Mouse (Mus musculus) kidney, embryonic 16.5 days (tissue): ENCODE results near the gene Snrnp27. TPM values are rescaled to one million over a fixed set of nuclear protein-coding genes. Genes with fewer than 3 reads are reported as not detected.

ENCODE experiments used
- ATAC-seq: fragments of 200-750 bp; cut with Nextera tagmentation; 2 replicates; pipeline ENCODE4 v1.8.0; 2017; ENCODE audit warnings: moderate TSS enrichment; ENCODE audit not compliant: low FRiP score, low TSS enrichment
- H3K27ac ChIP-seq: fragments of 300-500 bp; sonication (generic); 2 replicates; pipeline ENCODE4 v1.5.1; 2014; ENCODE audit warnings: low read length
- H3K27me3 ChIP-seq: fragments of 300-500 bp; sonication (generic); 2 replicates; pipeline ENCODE4 v1.6.1; 2014; ENCODE audit warnings: low read length, control low read depth, mixed read lengths; ENCODE audit not compliant: insufficient read depth
- H3K36me3 ChIP-seq: fragments of 300-500 bp; sonication (generic); 2 replicates; pipeline ENCODE4 v1.6.1; 2014; ENCODE audit warnings: low read length, control low read depth, mixed read lengths; ENCODE audit not compliant: insufficient read depth
- H3K4me1 ChIP-seq: fragments of 300-500 bp; sonication (generic); 2 replicates; pipeline ENCODE4 v1.6.1; 2014; ENCODE audit warnings: low read length, control low read depth, mixed read lengths; ENCODE audit not compliant: insufficient read depth
- H3K4me2 ChIP-seq: fragments of 300-500 bp; sonication (generic); replicated peaks from 2 replicates; pipeline ENCODE4 v1.6.1; 2014; ENCODE audit warnings: low read depth, low read length
- H3K4me3 ChIP-seq: fragments of 300-500 bp; sonication (generic); 2 replicates; pipeline ENCODE4 v1.5.1; 2014; ENCODE audit warnings: mild to moderate bottlenecking, low read length
- H3K9ac ChIP-seq: fragments of 300-500 bp; sonication (generic); replicated peaks from 2 replicates; pipeline ENCODE4 v1.6.1; 2014; ENCODE audit warnings: low read length
- H3K9me3 ChIP-seq: fragments of 300-500 bp; sonication (generic); 2 replicates; pipeline ENCODE4 v1.6.1; 2016; ENCODE audit warnings: low read length, control low read depth
- WGBS: fragments of 180-500 bp; shearing (Covaris S2); extraction: QIAGEN DNeasy Blood & Tissue Kit; methylation state at CpG from one replicate; pipeline ENCODE4 v1.1.7; 2014; 5-methylcytosine and 5-hydroxymethylcytosine counted together
- polyA plus RNA-seq: library from polyadenylated mRNA; unstranded; fragments of >200 nt; fragmentation: Nextera tagmentation; extraction: Ambion mirVana; gene quantifications from 2 replicates; pipeline ENCODE4 v1.2.1, GENCODE M21; 2015

Gene Snrnp27
- polyA plus RNA-seq, 1 experiment from 2014 or later: 95.5 TPM

- Histone ChIP-seq H3K36me3 (peaks cover 33% of the 10 kb centered on the region), H3K4me1 (no peaks in the 10 kb centered on the region), H3K4me2 (no peak overlapping the region), H3K27ac (no peak overlapping the region), H3K27me3 (no peaks in the 10 kb centered on the region), H3K9me3 (no peaks in the 10 kb centered on the region), H3K9ac (no peak overlapping the region), H3K4me3 (no peak overlapping the region)
- no peak for ATAC-seq
Measured at GRCm38 (mm10) chr6:86694465-86694864, 10.1 kb upstream of the Snrnp27 start.

GRCm38 (mm10) chr6:86689671-86690070 is 5.3 kb upstream of the Snrnp27 start:
- no peaks in the 10 kb centered on the region for H3K4me1 ChIP-seq

GRCm38 (mm10) chr6:86686971-86687370 is 2.6 kb upstream of the Snrnp27 start:
- Histone ChIP-seq H3K27ac (no peak overlapping the region), H3K27me3 (no peaks in the 10 kb centered on the region), H3K9me3 (no peaks in the 10 kb centered on the region), H3K4me3 (no peak overlapping the region), H3K4me2 (no peak overlapping the region), H3K4me1 (peaks cover 9% of the 10 kb centered on the region), H3K9ac (no peak overlapping the region), H3K36me3 (peaks cover 20% of the 10 kb centered on the region)
- ATAC-seq: no peak
- WGBS: 69% methylated on average over 1 of the region's 1 CpGs

More at GRCm38 (mm10) chr6:86689671-86690070, 5.3 kb upstream of the Snrnp27 start:
- no peak for ATAC-seq
- 94% methylated on average over 3 of the region's 3 CpGs for WGBS
- no peak overlapping the region for H3K4me3 ChIP-seq
- H3K9me3 ChIP-seq: no peaks in the 10 kb centered on the region
- no peak overlapping the region for H3K4me2 ChIP-seq
- no peak overlapping the region for H3K9ac ChIP-seq
- no peak overlapping the region for H3K27ac ChIP-seq
- H3K36me3 ChIP-seq: peaks cover 18% of the 10 kb centered on the region
- H3K27me3 ChIP-seq: no peaks in the 10 kb centered on the region

- 38% methylated on average over 12 of the region's 12 CpGs for WGBS
- Histone ChIP-seq H3K4me2 (peak overlapping the region; percentile 55), H3K36me3 (peaks cover 29% of the 10 kb centered on the region), H3K9ac (peak overlapping the region; percentile 84), H3K4me1 (peaks cover 9% of the 10 kb centered on the region), H3K27me3 (no peaks in the 10 kb centered on the region), H3K4me3 (peak overlapping the region; percentile 82), H3K27ac (peak overlapping the region; percentile 64; the same call in 1 of the 2 replicates), H3K9me3 (no peaks in the 10 kb centered on the region)
- ATAC-seq: peak; percentile 60; the same call in 1 of the 2 replicates
Measured at GRCm38 (mm10) chr6:86684655-86685011, 311 bp upstream of the Snrnp27 start.

GRCm38 (mm10) chr6:86681289-86681688 is 3.0 kb downstream of the Snrnp27 start:
- Histone ChIP-seq H3K4me3 (no peak overlapping the region), H3K9ac (no peak overlapping the region), H3K27ac (no peak overlapping the region), H3K4me1 (peaks cover 36% of the 10 kb centered on the region), H3K36me3 (peaks cover 46% of the 10 kb centered on the region), H3K9me3 (no peaks in the 10 kb centered on the region), H3K4me2 (no peak overlapping the region), H3K27me3 (no peaks in the 10 kb centered on the region)
- no peak for ATAC-seq
- WGBS: 91% methylated on average over 3 of the region's 3 CpGs

GRCm38 (mm10) chr6:86678341-86678740 is 6.0 kb downstream of the Snrnp27 start:
- peaks cover 31% of the 10 kb centered on the region for H3K4me1 ChIP-seq
- H3K36me3 ChIP-seq: peaks cover 59% of the 10 kb centered on the region
- no peak overlapping the region for H3K4me2 ChIP-seq
- ATAC-seq: peak; percentile 93
- H3K27me3 ChIP-seq: no peaks in the 10 kb centered on the region
- no peak overlapping the region for H3K9ac ChIP-seq
- no peaks in the 10 kb centered on the region for H3K9me3 ChIP-seq
- WGBS: 28% methylated on average over 6 of the region's 6 CpGs
- no peak overlapping the region for H3K4me3 ChIP-seq
- peak overlapping the region; percentile 81 for H3K27ac ChIP-seq

GRCm38 (mm10) chr6:86670873-86671272 is 13.4 kb downstream of the Snrnp27 start:
- Histone ChIP-seq H3K4me3 (no peak overlapping the region), H3K4me2 (no peak overlapping the region), H3K4me1 (peaks cover 10% of the 10 kb centered on the region; the same call in 1 of the 2 replicates), H3K36me3 (peaks cover 30% of the 10 kb centered on the region; the same call in 1 of the 2 replicates), H3K27ac (no peak overlapping the region), H3K9me3 (no peaks in the 10 kb centered on the region), H3K9ac (no peak overlapping the region), H3K27me3 (no peaks in the 10 kb centered on the region)
- WGBS: 17% methylated on average over 2 of the region's 2 CpGs
- ATAC-seq: no peak

- under 1% methylated on average over 36 of the region's 37 CpGs for WGBS
- Histone ChIP-seq H3K36me3 (peaks cover 22% of the 10 kb centered on the region; the same call in 1 of the 2 replicates), H3K9ac (peak overlapping the region; percentile 74), H3K4me2 (peak overlapping the region; percentile 87), H3K4me1 (peaks cover 10% of the 10 kb centered on the region; the same call in 1 of the 2 replicates), H3K27me3 (no peaks in the 10 kb centered on the region), H3K27ac (peak overlapping the region; percentile 70), H3K4me3 (peak overlapping the region; percentile 85), H3K9me3 (no peaks in the 10 kb centered on the region)
- ATAC-seq: peak; percentile 100
Measured at GRCm38 (mm10) chr6:86669240-86669727, 15.0 kb downstream of the Snrnp27 start.

- no peaks in the 10 kb centered on the region for H3K27me3 ChIP-seq
- H3K27ac ChIP-seq: peak within 1 kb of the TSS; percentile 70
- peak within 1 kb of the TSS; percentile 81 for H3K9ac ChIP-seq
- H3K4me2 ChIP-seq: peak within 1 kb of the TSS; percentile 97
- no peak for ATAC-seq
- peak within 1 kb of the TSS; percentile 85 for H3K4me3 ChIP-seq
- no peaks in the 10 kb centered on the region for H3K9me3 ChIP-seq
- peaks cover 20% of the 10 kb centered on the region; the same call in 1 of the 2 replicates for H3K36me3 ChIP-seq
- peaks cover 10% of the 10 kb centered on the region; the same call in 1 of the 2 replicates for H3K4me1 ChIP-seq
- WGBS: 2% methylated on average over 64 of the region's 76 CpGs
Measured at GRCm38 (mm10) chr6:86668580-86669239, 15.6 kb downstream of the Snrnp27 start, which contains the start of gene Mxd1. Gene Mxd1, minus strand, starts transcription at chr6:86669161.

- no peak overlapping the region for H3K27ac ChIP-seq
- H3K36me3 ChIP-seq: peaks cover 12% of the 10 kb centered on the region
- H3K27me3 ChIP-seq: no peaks in the 10 kb centered on the region
- H3K4me1 ChIP-seq: peaks cover 10% of the 10 kb centered on the region; the same call in 1 of the 2 replicates
- no peaks in the 10 kb centered on the region for H3K9me3 ChIP-seq
- WGBS: 91% methylated on average over 10 of the region's 10 CpGs
- H3K4me3 ChIP-seq: no peak overlapping the region
- no peak for ATAC-seq
- no peak overlapping the region for H3K9ac ChIP-seq
- no peak overlapping the region for H3K4me2 ChIP-seq
Measured at GRCm38 (mm10) chr6:86667061-86667460, 17.3 kb downstream of the Snrnp27 start.
